Mouse (Mus musculus) hindbrain, embryonic 16.5 days (tissue): ENCODE measurements around the gene Lrrc4b. TPM values are rescaled to one million over a fixed set of nuclear protein-coding genes. Genes with fewer than 3 reads are reported as not detected.
A peak's percentile ranks its signal among the peaks of the same experiment; 100 is the strongest.

Experiments
- ATAC-seq: fragments of 200-750 bp; cut with Nextera tagmentation; 2 replicates; pipeline ENCODE4 v1.8.0; 2017; ENCODE audit warnings: moderate TSS enrichment, moderate library complexity
- H3K27ac ChIP-seq: fragments of 300-500 bp; sonication (generic); 2 replicates; pipeline ENCODE4 v1.5.1; 2014; ENCODE audit warnings: low read depth, mild to moderate bottlenecking, control low read depth, low read length, moderate library complexity
- H3K27me3 ChIP-seq: fragments of 300-500 bp; sonication (generic); replicated peaks from 2 replicates; pipeline ENCODE4 v1.6.1; 2014; ENCODE audit warnings: low read length; ENCODE audit not compliant: control insufficient read depth, insufficient read depth
- H3K36me3 ChIP-seq: fragments of 300-500 bp; sonication (generic); 2 replicates; pipeline ENCODE4 v1.6.1; 2014; ENCODE audit warnings: mild to moderate bottlenecking, low read length, moderate library complexity, mixed read lengths; ENCODE audit not compliant: control insufficient read depth, insufficient read depth
- H3K4me1 ChIP-seq: fragments of 300-500 bp; sonication (generic); 2 replicates; pipeline ENCODE4 v1.6.1; 2014; ENCODE audit warnings: low read depth, low read length; ENCODE audit not compliant: control insufficient read depth, insufficient read depth
- H3K4me2 ChIP-seq: fragments of 300-500 bp; sonication (generic); 2 replicates; pipeline ENCODE4 v1.6.1; 2014; ENCODE audit warnings: mild to moderate bottlenecking, low read length, control low read depth, moderate library complexity
- H3K4me3 ChIP-seq: fragments of 300-500 bp; sonication (generic); 2 replicates; pipeline ENCODE4 v1.5.1; 2014; ENCODE audit warnings: mild to moderate bottlenecking, low read length, control low read depth, moderate library complexity
- H3K9ac ChIP-seq: fragments of 300-500 bp; sonication (generic); 2 replicates; pipeline ENCODE4 v1.6.1; 2014; ENCODE audit warnings: low read depth, mild to moderate bottlenecking, control low read depth, low read length, moderate library complexity
- H3K9me3 ChIP-seq: fragments of 300-500 bp; sonication (generic); 2 replicates; pipeline ENCODE4 v1.6.1; 2014; ENCODE audit warnings: mild to moderate bottlenecking, low read length, moderate library complexity; ENCODE audit not compliant: control insufficient read depth
- WGBS: fragments of 180-500 bp; shearing (Covaris S2); extraction: QIAGEN DNeasy Blood & Tissue Kit; methylation state at CpG from one replicate; pipeline ENCODE4 v1.1.7; 2014; 5-methylcytosine and 5-hydroxymethylcytosine counted together
- polyA plus RNA-seq: library from polyadenylated mRNA; unstranded; fragments of >200 nt; fragmentation: Nextera tagmentation; extraction: Ambion mirVana; gene quantifications from 2 replicates; pipeline ENCODE4 v1.2.1, GENCODE M21; 2015

Lrrc4b gene
- polyA plus RNA-seq, 1 experiment from 2014 or later = 12.4 TPM

- H3K4me2 ChIP-seq = no peak overlapping the region
- H3K9ac ChIP-seq = no peak overlapping the region
- H3K4me1 ChIP-seq = peaks cover 23% of the 10 kb centered on the region
- 76% methylated on average over 6 of the region's 6 CpGs for WGBS
- no peak for ATAC-seq
- H3K9me3 ChIP-seq = no peaks in the 10 kb centered on the region
- no peaks in the 10 kb centered on the region for H3K27me3 ChIP-seq
- no peak overlapping the region for H3K27ac ChIP-seq
- no peak overlapping the region for H3K4me3 ChIP-seq
- H3K36me3 ChIP-seq = peaks cover 37% of the 10 kb centered on the region
These were observed 31.2 kb downstream of the Lrrc4b start for GRCm38 (mm10) chr7:44460067-44460466.

- H3K27me3 ChIP-seq = no peaks in the 10 kb centered on the region
- peaks cover 37% of the 10 kb centered on the region for H3K36me3 ChIP-seq
- H3K4me3 ChIP-seq = no peak overlapping the region
These were observed 32.1 kb downstream of the Lrrc4b start for GRCm38 (mm10) chr7:44460767-44461502.

GRCm38 (mm10) chr7:44461503-44462217, 32.8 kb downstream of the Lrrc4b start:
- H3K4me3 ChIP-seq = no peak overlapping the region
- ATAC-seq = no peak

More at GRCm38 (mm10) chr7:44460767-44461502, 32.1 kb downstream of the Lrrc4b start:
- H3K27ac ChIP-seq = no peak overlapping the region
- ATAC-seq = no peak
- no peak overlapping the region for H3K9ac ChIP-seq
- 82% methylated on average over 31 of the region's 31 CpGs for WGBS
- H3K4me2 ChIP-seq = no peak overlapping the region
- peaks cover 27% of the 10 kb centered on the region for H3K4me1 ChIP-seq
- no peaks in the 10 kb centered on the region for H3K9me3 ChIP-seq

GRCm38 (mm10) chr7:44462218-44463055, 33.6 kb downstream of the Lrrc4b start:
- 0 out of 2 replicates have a peak overlapping the region, but pooled peaks have one; percentile 32 for H3K9ac ChIP-seq
- peaks cover 30% of the 10 kb centered on the region for H3K36me3 ChIP-seq
- WGBS = 23% methylated on average over 70 of the region's 77 CpGs
- no peaks in the 10 kb centered on the region for H3K9me3 ChIP-seq
- no peak overlapping the region for H3K4me3 ChIP-seq
- H3K27me3 ChIP-seq = no peaks in the 10 kb centered on the region
- no peak overlapping the region for H3K4me2 ChIP-seq
- no peak for ATAC-seq
- peaks cover 32% of the 10 kb centered on the region for H3K4me1 ChIP-seq
- peak overlapping the region; percentile 56; the same call in 1 of the 2 replicates for H3K27ac ChIP-seq

More at GRCm38 (mm10) chr7:44461503-44462217, 32.8 kb downstream of the Lrrc4b start:
- Histone ChIP-seq H3K4me1 (peaks cover 27% of the 10 kb centered on the region), H3K4me2 (no peak overlapping the region), H3K27me3 (no peaks in the 10 kb centered on the region), H3K36me3 (peaks cover 34% of the 10 kb centered on the region), H3K9ac (no peak overlapping the region), H3K27ac (no peak overlapping the region), H3K9me3 (no peaks in the 10 kb centered on the region)
- 64% methylated on average over 57 of the region's 57 CpGs for WGBS

GRCm38 (mm10) chr7:44463056-44463425, 34.2 kb downstream of the Lrrc4b start:
- ATAC-seq = no peak
- Histone ChIP-seq H3K4me2 (no peak overlapping the region), H3K36me3 (peaks cover 28% of the 10 kb centered on the region), H3K27me3 (no peaks in the 10 kb centered on the region), H3K4me3 (no peak overlapping the region), H3K9me3 (no peaks in the 10 kb centered on the region), H3K9ac (no peak overlapping the region), H3K4me1 (peaks cover 32% of the 10 kb centered on the region), H3K27ac (no peak overlapping the region; the same call in 1 of the 2 replicates)
- 43% methylated on average over 8 of the region's 8 CpGs for whole genome bisulfite sequencing

GRCm38 (mm10) chr7:44463556-44464225, 34.9 kb downstream of the Lrrc4b start:
- ATAC-seq = no peak

GRCm38 (mm10) chr7:44464511-44464910, 35.7 kb downstream of the Lrrc4b start:
- Histone ChIP-seq H3K27ac (peak overlapping the region; percentile 81), H3K9me3 (no peaks in the 10 kb centered on the region), H3K4me3 (no peak overlapping the region), H3K27me3 (no peaks in the 10 kb centered on the region), H3K36me3 (peaks cover 20% of the 10 kb centered on the region), H3K4me2 (no peak overlapping the region), H3K9ac (no peak overlapping the region), H3K4me1 (peaks cover 43% of the 10 kb centered on the region)
- peak; percentile 5 for ATAC-seq
- WGBS = 10% methylated on average over 4 of the region's 4 CpGs

More at GRCm38 (mm10) chr7:44463556-44464225, 34.9 kb downstream of the Lrrc4b start:
- no peaks in the 10 kb centered on the region for H3K27me3 ChIP-seq
- peak overlapping the region; percentile 81; the same call in 1 of the 2 replicates for H3K27ac ChIP-seq
- no peak overlapping the region for H3K4me2 ChIP-seq
- peaks cover 36% of the 10 kb centered on the region for H3K4me1 ChIP-seq
- no peaks in the 10 kb centered on the region for H3K9me3 ChIP-seq
- 0 out of 2 replicates have a peak overlapping the region, but pooled peaks have one; percentile 4 for H3K9ac ChIP-seq
- H3K36me3 ChIP-seq = peaks cover 22% of the 10 kb centered on the region
- H3K4me3 ChIP-seq = no peak overlapping the region
- WGBS = 71% methylated on average over 10 of the region's 10 CpGs

GRCm38 (mm10) chr7:44465111-44465510, 36.3 kb downstream of the Lrrc4b start, which contains the start of gene Aspdh:
Aspdh (plus strand) TSS chr7:44465391.
- H3K4me3 ChIP-seq = no peak within 1 kb of the TSS
- no peak for ATAC-seq
- H3K27ac ChIP-seq = peak within 1 kb of the TSS; percentile 81
- 0 out of 2 replicates have a peak within 1 kb of the TSS, but pooled peaks have one; percentile 1 for H3K9ac ChIP-seq
- peaks cover 46% of the 10 kb centered on the region for H3K4me1 ChIP-seq
- H3K36me3 ChIP-seq = peaks cover 19% of the 10 kb centered on the region
- H3K9me3 ChIP-seq = no peaks in the 10 kb centered on the region
- H3K27me3 ChIP-seq = no peaks in the 10 kb centered on the region
- WGBS = 38% methylated on average over 2 of the region's 2 CpGs
- H3K4me2 ChIP-seq = no peak within 1 kb of the TSS
